Mouse (Mus musculus): ENCODE measurements around the gene Chst14. TPM values are rescaled to one million over a fixed set of nuclear protein-coding genes. Genes with fewer than 3 reads are reported as not detected.
A peak's percentile ranks its signal among the peaks of the same experiment; 100 is the strongest.

The Chst14 gene
- polyA plus RNA-seq, 1 experiment from 2014 or later: 38.0 TPM

- H3K4me1 ChIP-seq (ENCODE audit: control insufficient read depth, insufficient read depth, low read length): peaks cover 10% of the 10 kb centered on the region
- no peak overlapping the region for H3K4me3 ChIP-seq (ENCODE audit: low read depth, low read length)
- H3K36me3 ChIP-seq (ENCODE audit: control insufficient read depth, insufficient read depth, low read length): no peaks in the 10 kb centered on the region
- no peaks in the 10 kb centered on the region for H3K27me3 ChIP-seq (ENCODE audit: control insufficient read depth, insufficient read depth, low read length)
- H3K9me3 ChIP-seq (ENCODE audit: control insufficient read depth, low read depth, low read length): no peaks in the 10 kb centered on the region
- no peak for ATAC-seq (ENCODE audit: insufficient number of reproducible peaks, insufficient read depth, low FRiP score, low read depth)
- no peak overlapping the region for H3K9ac ChIP-seq (replicated peaks; ENCODE audit: low read depth, low read length)
- H3K4me2 ChIP-seq (replicated peaks; ENCODE audit: low read depth, low read length): no peak overlapping the region
- no peak overlapping the region for H3K27ac ChIP-seq (ENCODE audit: low read length)
- WGBS: 78% methylated on average over 7 of the region's 7 CpGs
Observed at GRCm38 (mm10) chr2:118910605-118911278, 15.6 kb upstream of the Chst14 start.

- no peak overlapping the region for H3K9ac ChIP-seq (replicated peaks; ENCODE audit: low read depth, low read length)
- H3K9me3 ChIP-seq (ENCODE audit: control insufficient read depth, low read depth, low read length): no peaks in the 10 kb centered on the region
- peaks cover 7% of the 10 kb centered on the region for H3K36me3 ChIP-seq (ENCODE audit: control insufficient read depth, insufficient read depth, low read length)
- H3K27me3 ChIP-seq (ENCODE audit: control insufficient read depth, insufficient read depth, low read length): no peaks in the 10 kb centered on the region
- peaks cover 10% of the 10 kb centered on the region for H3K4me1 ChIP-seq (ENCODE audit: control insufficient read depth, insufficient read depth, low read length)
- no peak overlapping the region for H3K27ac ChIP-seq (ENCODE audit: low read length)
- no peak overlapping the region for H3K4me3 ChIP-seq (ENCODE audit: low read depth, low read length)
- WGBS: 74% methylated on average over 8 of the region's 8 CpGs
- ATAC-seq (ENCODE audit: insufficient number of reproducible peaks, insufficient read depth, low FRiP score, low read depth): no peak
- no peak overlapping the region for H3K4me2 ChIP-seq (replicated peaks; ENCODE audit: low read depth, low read length)
Observed at GRCm38 (mm10) chr2:118912706-118913105, 13.6 kb upstream of the Chst14 start.

GRCm38 (mm10) chr2:118913551-118914276, 12.6 kb upstream of the Chst14 start:
- no peak overlapping the region for H3K27ac ChIP-seq (ENCODE audit: low read length)

GRCm38 (mm10) chr2:118914685-118915084, 11.6 kb upstream of the Chst14 start:
- Histone ChIP-seq H3K4me3 (ENCODE audit: low read depth, low read length) (no peak overlapping the region), H3K4me2 (replicated peaks; ENCODE audit: low read depth, low read length) (no peak overlapping the region), H3K36me3 (ENCODE audit: control insufficient read depth, insufficient read depth, low read length) (peaks cover 7% of the 10 kb centered on the region), H3K4me1 (ENCODE audit: control insufficient read depth, insufficient read depth, low read length) (peaks cover 10% of the 10 kb centered on the region), H3K27me3 (ENCODE audit: control insufficient read depth, insufficient read depth, low read length) (no peaks in the 10 kb centered on the region), H3K27ac (ENCODE audit: low read length) (no peak overlapping the region), H3K9ac (replicated peaks; ENCODE audit: low read depth, low read length) (no peak overlapping the region), H3K9me3 (ENCODE audit: control insufficient read depth, low read depth, low read length) (no peaks in the 10 kb centered on the region)
- ATAC-seq (ENCODE audit: insufficient number of reproducible peaks, insufficient read depth, low FRiP score, low read depth): no peak
- WGBS: 63% methylated on average over 8 of the region's 8 CpGs

More at GRCm38 (mm10) chr2:118913551-118914276, 12.6 kb upstream of the Chst14 start:
- Histone ChIP-seq H3K36me3 (ENCODE audit: control insufficient read depth, insufficient read depth, low read length) (peaks cover 7% of the 10 kb centered on the region), H3K4me2 (replicated peaks; ENCODE audit: low read depth, low read length) (no peak overlapping the region), H3K4me3 (ENCODE audit: low read depth, low read length) (no peak overlapping the region), H3K9me3 (ENCODE audit: control insufficient read depth, low read depth, low read length) (no peaks in the 10 kb centered on the region), H3K27me3 (ENCODE audit: control insufficient read depth, insufficient read depth, low read length) (no peaks in the 10 kb centered on the region), H3K9ac (replicated peaks; ENCODE audit: low read depth, low read length) (no peak overlapping the region), H3K4me1 (ENCODE audit: control insufficient read depth, insufficient read depth, low read length) (peaks cover 10% of the 10 kb centered on the region)
- WGBS: 51% methylated on average over 11 of the region's 11 CpGs
- no peak for ATAC-seq (ENCODE audit: insufficient number of reproducible peaks, insufficient read depth, low FRiP score, low read depth)

GRCm38 (mm10) chr2:118916436-118916835, 9.9 kb upstream of the Chst14 start:
- Histone ChIP-seq H3K9me3 (ENCODE audit: control insufficient read depth, low read depth, low read length) (no peaks in the 10 kb centered on the region), H3K36me3 (ENCODE audit: control insufficient read depth, insufficient read depth, low read length) (peaks cover 13% of the 10 kb centered on the region), H3K27me3 (ENCODE audit: control insufficient read depth, insufficient read depth, low read length) (no peaks in the 10 kb centered on the region), H3K4me3 (ENCODE audit: low read depth, low read length) (no peak overlapping the region), H3K9ac (replicated peaks; ENCODE audit: low read depth, low read length) (no peak overlapping the region), H3K4me1 (ENCODE audit: control insufficient read depth, insufficient read depth, low read length) (peaks cover 10% of the 10 kb centered on the region), H3K27ac (ENCODE audit: low read length) (no peak overlapping the region), H3K4me2 (replicated peaks; ENCODE audit: low read depth, low read length) (no peak overlapping the region)
- 93% methylated on average over 17 of the region's 17 CpGs for WGBS
- ATAC-seq (ENCODE audit: insufficient number of reproducible peaks, insufficient read depth, low FRiP score, low read depth): no peak

GRCm38 (mm10) chr2:118918543-118918942, 7.8 kb upstream of the Chst14 start:
- WGBS: 61% methylated on average over 1 of the region's 1 CpGs
- Histone ChIP-seq H3K4me2 (replicated peaks; ENCODE audit: low read depth, low read length) (no peak overlapping the region), H3K9me3 (ENCODE audit: control insufficient read depth, low read depth, low read length) (no peaks in the 10 kb centered on the region), H3K27ac (ENCODE audit: low read length) (no peak overlapping the region), H3K36me3 (ENCODE audit: control insufficient read depth, insufficient read depth, low read length) (peaks cover 18% of the 10 kb centered on the region), H3K4me3 (ENCODE audit: low read depth, low read length) (no peak overlapping the region), H3K27me3 (ENCODE audit: control insufficient read depth, insufficient read depth, low read length) (no peaks in the 10 kb centered on the region), H3K4me1 (ENCODE audit: control insufficient read depth, insufficient read depth, low read length) (peaks cover 6% of the 10 kb centered on the region), H3K9ac (replicated peaks; ENCODE audit: low read depth, low read length) (no peak overlapping the region)
- ATAC-seq (ENCODE audit: insufficient number of reproducible peaks, insufficient read depth, low FRiP score, low read depth): no peak

- H3K27me3 ChIP-seq (ENCODE audit: control insufficient read depth, insufficient read depth, low read length): no peaks in the 10 kb centered on the region
- no peaks in the 10 kb centered on the region for H3K4me1 ChIP-seq (ENCODE audit: control insufficient read depth, insufficient read depth, low read length)
- no peak overlapping the region for H3K9ac ChIP-seq (replicated peaks; ENCODE audit: low read depth, low read length)
- no peak overlapping the region for H3K4me3 ChIP-seq (ENCODE audit: low read depth, low read length)
- no peak overlapping the region for H3K27ac ChIP-seq (ENCODE audit: low read length)
- no peak for ATAC-seq (ENCODE audit: insufficient number of reproducible peaks, insufficient read depth, low FRiP score, low read depth)
- H3K4me2 ChIP-seq (replicated peaks; ENCODE audit: low read depth, low read length): no peak overlapping the region
- H3K36me3 ChIP-seq (ENCODE audit: control insufficient read depth, insufficient read depth, low read length): peaks cover 18% of the 10 kb centered on the region
- 63% methylated on average over 3 of the region's 3 CpGs for WGBS
- no peaks in the 10 kb centered on the region for H3K9me3 ChIP-seq (ENCODE audit: control insufficient read depth, low read depth, low read length)
Observed at GRCm38 (mm10) chr2:118920428-118920827, 5.9 kb upstream of the Chst14 start.

- H3K27me3 ChIP-seq (ENCODE audit: control insufficient read depth, insufficient read depth, low read length): no peaks in the 10 kb centered on the region
- peak overlapping the region; percentile 80; the same call in 1 of the 2 replicates for H3K9ac ChIP-seq (replicated peaks; ENCODE audit: low read depth, low read length)
- peaks cover 6% of the 10 kb centered on the region; the same call in 1 of the 2 replicates for H3K36me3 ChIP-seq (ENCODE audit: control insufficient read depth, insufficient read depth, low read length)
- no peak overlapping the region for H3K27ac ChIP-seq (ENCODE audit: low read length)
- WGBS: 1% methylated on average over 6 of the region's 6 CpGs
- H3K4me2 ChIP-seq (replicated peaks; ENCODE audit: low read depth, low read length): peak overlapping the region; percentile 72
- H3K4me3 ChIP-seq (ENCODE audit: low read depth, low read length): peak overlapping the region; percentile 71
- H3K4me1 ChIP-seq (ENCODE audit: control insufficient read depth, insufficient read depth, low read length): peaks cover 19% of the 10 kb centered on the region; the same call in 1 of the 2 replicates
- H3K9me3 ChIP-seq (ENCODE audit: control insufficient read depth, low read depth, low read length): no peaks in the 10 kb centered on the region
- peak; percentile 53; the same call in 1 of the 2 replicates for ATAC-seq (ENCODE audit: insufficient number of reproducible peaks, insufficient read depth, low FRiP score, low read depth)
Observed at GRCm38 (mm10) chr2:118925952-118926351, 344 bp upstream of the Chst14 start.
